Mouse (Mus musculus) intestine, postnatal 0 days (tissue): ENCODE results near the gene Ttc39a. TPM values are rescaled to one million over a fixed set of nuclear protein-coding genes. Genes with fewer than 3 reads are reported as not detected.
A peak's percentile ranks its signal among the peaks of the same experiment; 100 is the strongest.

Source experiments
- ATAC-seq: fragments of 200-750 bp; cut with Nextera tagmentation; 2 replicates; pipeline ENCODE4 v1.8.0; 2017; ENCODE audit warnings: mild to moderate bottlenecking, moderate TSS enrichment, moderate library complexity
- H3K27ac ChIP-seq: fragments of 300-500 bp; sonication (generic); 2 replicates; pipeline ENCODE4 v1.5.1; 2014; ENCODE audit warnings: mild to moderate bottlenecking, low read depth, low read length, moderate library complexity
- H3K27me3 ChIP-seq: fragments of 300-500 bp; sonication (generic); replicated peaks from 2 replicates; pipeline ENCODE4 v1.6.1; 2014; ENCODE audit warnings: low read length, mixed read lengths; ENCODE audit not compliant: control insufficient read depth, insufficient read depth
- H3K36me3 ChIP-seq: fragments of 300-500 bp; sonication (generic); 2 replicates; pipeline ENCODE4 v1.6.1; 2014; ENCODE audit warnings: mild to moderate bottlenecking, moderate library complexity; ENCODE audit not compliant: control insufficient read depth, insufficient read depth
- H3K4me1 ChIP-seq: fragments of 300-500 bp; sonication (generic); replicated peaks from 2 replicates; pipeline ENCODE4 v1.6.1; 2014; ENCODE audit warnings: antibody characterized with exemption, low read length, mixed read lengths; ENCODE audit not compliant: control insufficient read depth, insufficient read depth
- H3K4me2 ChIP-seq: fragments of 300-500 bp; sonication (generic); replicated peaks from 2 replicates; pipeline ENCODE4 v1.6.1; 2014; ENCODE audit warnings: low read depth, mild to moderate bottlenecking, moderate library complexity
- H3K4me3 ChIP-seq: fragments of 300-500 bp; sonication (generic); 2 replicates; pipeline ENCODE4 v1.5.1; 2014; ENCODE audit warnings: low read depth, low read length
- H3K9ac ChIP-seq: fragments of 300-500 bp; sonication (generic); 2 replicates; pipeline ENCODE4 v1.6.1; 2014; ENCODE audit warnings: mild to moderate bottlenecking, low read depth, low read length
- H3K9me3 ChIP-seq: fragments of 300-500 bp; sonication (generic); 2 replicates; pipeline ENCODE4 v1.6.1; 2016; ENCODE audit warnings: mixed run types; ENCODE audit not compliant: control insufficient read depth
- CTCF ChIP-seq: sonication (generic); IDR thresholded peaks from 2 replicates; pipeline ENCODE4 v1.5.1; 2016; ENCODE audit warnings: low read depth, mild to moderate bottlenecking, control low read depth, antibody characterized with exemption, moderate library complexity
- WGBS: fragments of 180-500 bp; shearing (Covaris S2); extraction: QIAGEN DNeasy Blood & Tissue Kit; methylation state at CpG from one replicate; pipeline ENCODE4 v1.1.7; 2014; 5-methylcytosine and 5-hydroxymethylcytosine counted together
- polyA plus RNA-seq: library from polyadenylated mRNA; unstranded; fragments of >200 nt; fragmentation: Nextera tagmentation; extraction: Ambion mirVana; gene quantifications from 2 replicates; pipeline ENCODE4 v1.2.1, GENCODE M21; 2015

Gene Ttc39a
- polyA plus RNA-seq, 1 experiment from 2014 or later, result 7.5 TPM

- Histone ChIP-seq H3K36me3 (no peaks in the 10 kb centered on the region), H3K27me3 (no peaks in the 10 kb centered on the region)
- ATAC-seq, result peak; percentile 99
Observed at GRCm38 (mm10) chr4:109476554-109477014, 70.2 kb downstream of the Ttc39a start.

GRCm38 (mm10) chr4:109477454-109477853, 71.0 kb downstream of the Ttc39a start:
- Histone ChIP-seq H3K27me3 (no peaks in the 10 kb centered on the region), H3K9ac (no peak overlapping the region), H3K36me3 (no peaks in the 10 kb centered on the region), H3K4me2 (no peak overlapping the region), H3K4me3 (no peak overlapping the region), H3K27ac (no peak overlapping the region), H3K4me1 (no peaks in the 10 kb centered on the region; the same call in 1 of the 2 replicates), H3K9me3 (no peaks in the 10 kb centered on the region)
- no peak for TF ChIP-seq CTCF
- WGBS, result 85% methylated on average over 3 of the region's 3 CpGs
- no peak for ATAC-seq

More at GRCm38 (mm10) chr4:109476554-109477014, 70.2 kb downstream of the Ttc39a start:
- Histone ChIP-seq H3K4me3 (peak overlapping the region; percentile 97), H3K4me2 (peak overlapping the region; percentile 69), H3K9me3 (no peaks in the 10 kb centered on the region), H3K9ac (peak overlapping the region; percentile 95), H3K4me1 (no peaks in the 10 kb centered on the region; the same call in 1 of the 2 replicates), H3K27ac (peak overlapping the region; percentile 89)
- peak; percentile 66 for TF ChIP-seq CTCF
- 0% methylated on average over 30 of the region's 39 CpGs for WGBS

- no peak for TF ChIP-seq CTCF
- Histone ChIP-seq H3K27me3 (no peaks in the 10 kb centered on the region), H3K9me3 (no peaks in the 10 kb centered on the region), H3K4me3 (no peak overlapping the region), H3K27ac (no peak overlapping the region), H3K4me1 (no peaks in the 10 kb centered on the region), H3K36me3 (no peaks in the 10 kb centered on the region), H3K4me2 (no peak overlapping the region), H3K9ac (no peak overlapping the region)
- WGBS, result 82% methylated on average over 2 of the region's 2 CpGs
- no peak for ATAC-seq
Observed at GRCm38 (mm10) chr4:109481424-109481823, 75.0 kb downstream of the Ttc39a start.

- no peak overlapping the region for H3K4me3 ChIP-seq
- no peak for ATAC-seq
- H3K4me2 ChIP-seq, result no peak overlapping the region
- no peaks in the 10 kb centered on the region for H3K36me3 ChIP-seq
- WGBS, result 90% methylated on average over 1 of the region's 1 CpGs
- H3K9ac ChIP-seq, result no peak overlapping the region
- H3K27me3 ChIP-seq, result no peaks in the 10 kb centered on the region
- H3K27ac ChIP-seq, result no peak overlapping the region
- TF ChIP-seq CTCF, result no peak
- H3K9me3 ChIP-seq, result no peaks in the 10 kb centered on the region
- no peaks in the 10 kb centered on the region for H3K4me1 ChIP-seq
Observed at GRCm38 (mm10) chr4:109482701-109483100, 76.3 kb downstream of the Ttc39a start.

DNA sequence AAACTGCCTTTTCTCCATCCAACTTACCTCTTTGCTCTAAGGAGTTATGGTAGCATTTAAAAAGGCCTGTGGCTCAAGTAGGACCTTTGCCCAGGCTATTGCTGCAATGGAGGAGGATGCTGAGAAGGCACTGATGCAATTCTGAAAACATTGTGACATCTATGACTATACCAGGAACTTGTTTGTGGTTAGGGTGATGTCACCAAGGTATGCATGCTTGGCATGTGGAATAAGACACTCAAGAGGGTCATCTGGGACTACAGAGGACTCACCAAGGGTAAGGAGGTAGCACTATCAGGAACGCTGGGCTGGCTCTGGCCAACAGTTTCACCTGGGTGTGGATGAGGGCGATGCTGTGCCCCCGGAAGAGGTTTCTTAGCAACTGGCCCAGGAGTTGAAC, 78.2 kb downstream of the Ttc39a start, which contains the start of gene Rnf11:
TSS of gene Rnf11 (minus strand) at position 108 of the 400 bp plus-strand sequence.
- Histone ChIP-seq H3K27ac (no peak within 1 kb of the TSS), H3K36me3 (no peaks in the 10 kb centered on the region), H3K4me3 (no peak within 1 kb of the TSS), H3K9me3 (no peaks in the 10 kb centered on the region), H3K4me1 (no peaks in the 10 kb centered on the region), H3K9ac (no peak within 1 kb of the TSS), H3K4me2 (no peak within 1 kb of the TSS), H3K27me3 (no peaks in the 10 kb centered on the region)
- ATAC-seq, result peak; percentile 73
- 64% methylated on average over 3 of the region's 3 CpGs for WGBS
- no peak for TF ChIP-seq CTCF

GRCm38 (mm10) chr4:109488812-109489211, 82.4 kb downstream of the Ttc39a start:
- no peaks in the 10 kb centered on the region for H3K9me3 ChIP-seq
- TF ChIP-seq CTCF, result no peak
- ATAC-seq, result no peak
- H3K36me3 ChIP-seq, result no peaks in the 10 kb centered on the region
- H3K9ac ChIP-seq, result no peak overlapping the region
- H3K4me3 ChIP-seq, result no peak overlapping the region
- no peaks in the 10 kb centered on the region for H3K27me3 ChIP-seq
- no peaks in the 10 kb centered on the region for H3K4me1 ChIP-seq
- H3K27ac ChIP-seq, result no peak overlapping the region
- 40% methylated on average over 1 of the region's 1 CpGs for WGBS
- H3K4me2 ChIP-seq, result no peak overlapping the region

- Histone ChIP-seq H3K36me3 (no peaks in the 10 kb centered on the region), H3K4me3 (no peak overlapping the region), H3K27me3 (no peaks in the 10 kb centered on the region), H3K9me3 (no peaks in the 10 kb centered on the region), H3K4me1 (no peaks in the 10 kb centered on the region), H3K27ac (no peak overlapping the region), H3K9ac (no peak overlapping the region), H3K4me2 (no peak overlapping the region)
- no peak for TF ChIP-seq CTCF
- ATAC-seq, result no peak
Observed at GRCm38 (mm10) chr4:109493581-109493980, 87.2 kb downstream of the Ttc39a start.

Other genes starting within 250 kb of the Ttc39a start
- 32.5 and 34.4 TPM in 2 replicates for gene Osbpl9, start 204.4 kb upstream of the Ttc39a start, polyA plus RNA-seq
- gene Calr4, start 172.1 kb upstream of the Ttc39a start, polyA plus RNA-seq, result 0.05 TPM in 1 of 2 replicates, not detected in the other
- 18.3 and 19.5 TPM in 2 replicates for gene Eps15, start 126.4 kb upstream of the Ttc39a start, polyA plus RNA-seq
- gene Rnf11, start 78.1 kb downstream of the Ttc39a start, polyA plus RNA-seq, result 36.0 and 39.2 TPM in 2 replicates
- not detected in 2 replicates for gene 4930522H14Rik, start 124.7 kb downstream of the Ttc39a start, polyA plus RNA-seq